Mouse (Mus musculus): Measurements from ENCODE around the gene Exph5. TPM values are rescaled to one million over a fixed set of nuclear protein-coding genes. Genes with fewer than 3 reads are reported as not detected.

Gene Exph5
- polyA plus RNA-seq, 1 experiment from 2014 or later, result 0.98 TPM

Small RNA genes within 50 kb of the gene (microRNA-seq; reads per million reads assigned to microRNA genes)
- not detected for gene Mir130c (ENCODE audit: borderline number of aligned reads)

Other genes starting within 250 kb of the Exph5 start
- gene Ddx10, start 53.6 kb upstream of the Exph5 start, polyA plus RNA-seq (2014; fragmentation: Nextera tagmentation; extraction: Ambion mirVana), result 33.7 and 37.4 TPM in 2 replicates
- gene Kdelc2, start 82.4 kb downstream of the Exph5 start, polyA plus RNA-seq (2014; fragmentation: Nextera tagmentation; extraction: Ambion mirVana), result 13.9 and 14.8 TPM in 2 replicates
- gene 4930550C14Rik, start 100.7 kb downstream of the Exph5 start, polyA plus RNA-seq (2014; fragmentation: Nextera tagmentation; extraction: Ambion mirVana), result 0.33 and 0.43 TPM in 2 replicates
- 14.9 and 15.2 TPM in 2 replicates for gene Atm, start 235.1 kb downstream of the Exph5 start, polyA plus RNA-seq (2014; fragmentation: Nextera tagmentation; extraction: Ambion mirVana)
- 24.6 and 25.9 TPM in 2 replicates for gene Npat, start 235.4 kb downstream of the Exph5 start, polyA plus RNA-seq (2014; fragmentation: Nextera tagmentation; extraction: Ambion mirVana)